Mouse (Mus musculus) heart, adult 9 months (tissue): ENCODE data around the gene Isca2.

ENCODE experiments used
- DNase-seq, 2 experiments: peaks; one replicate each; pipeline ENCODE4 v3.0.0; 2022; ENCODE audit warnings: low spot score in 2 of 2

The Isca2 gene

GRCm38 (mm10) chr12:84818496-84818895 is 45.4 kb downstream of the Isca2 start:
- DNase-seq: no peak

DNA sequence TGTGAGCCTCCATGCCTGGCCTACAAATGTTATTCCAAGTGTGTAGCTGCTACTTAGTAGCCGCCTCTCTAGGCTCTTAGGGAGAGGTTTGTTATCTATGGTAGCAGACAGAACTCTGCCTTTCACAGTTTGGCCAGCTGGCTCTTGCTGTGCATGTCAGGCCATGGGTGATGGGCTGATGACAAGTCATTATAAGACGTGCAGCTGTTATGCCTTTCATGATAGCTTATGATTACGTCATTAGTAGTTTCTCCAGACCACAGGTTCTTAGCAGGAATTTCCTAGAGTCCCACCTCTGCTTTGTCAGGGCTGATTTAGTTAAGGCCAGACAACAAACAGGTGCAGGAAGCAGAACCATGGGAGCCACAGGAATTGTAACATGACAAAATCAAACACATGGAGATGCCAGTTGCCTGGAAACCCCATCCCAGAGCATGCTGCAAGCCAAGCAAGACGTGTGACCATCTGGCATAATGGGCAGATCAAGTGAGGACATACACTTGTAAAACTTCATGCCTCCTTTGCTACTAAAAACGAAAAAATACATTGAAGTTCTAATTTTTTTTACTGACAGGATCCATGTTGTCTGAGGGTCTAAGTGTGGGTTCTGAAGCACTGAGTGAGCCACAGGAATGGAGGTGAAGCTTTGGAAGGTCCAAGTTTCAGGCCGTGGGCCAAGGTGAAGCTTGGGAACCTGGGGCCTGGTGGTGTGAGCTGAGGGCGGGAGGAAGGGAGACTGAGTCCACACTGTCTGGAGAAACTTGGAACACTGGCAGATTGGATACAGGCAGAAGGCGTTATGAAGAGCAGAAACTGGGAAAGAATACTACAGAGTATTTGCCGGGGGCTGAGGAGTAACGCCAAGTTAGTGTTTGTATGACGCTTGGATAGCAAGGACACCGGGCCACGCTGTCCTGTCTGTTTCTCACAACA is 46.5 kb downstream of the Isca2 start:
- peak; percentile 28 to 30 for DNase-seq

- DNase-seq: peak; percentile 18 to 55
Observed at GRCm38 (mm10) chr12:84823601-84824000, 50.5 kb downstream of the Isca2 start.

GRCm38 (mm10) chr12:84824203-84824602 is 51.2 kb downstream of the Isca2 start:
- no peak for DNase-seq
